Mouse (Mus musculus) duodenum, adult 2 months (tissue): ENCODE results near the gene Pms2. TPM values are rescaled to one million over a fixed set of nuclear protein-coding genes. Genes with fewer than 3 reads are reported as not detected.

Source experiments
- polyA plus RNA-seq: library from polyadenylated mRNA; depleted of rRNA; stranded (reverse); fragments of >200 nt; gene quantifications from 2 replicates; pipeline ENCODE4 v1.2.3, GENCODE M21; 2012; ENCODE audit warnings: low replicate concordance; rRNA removed

Gene Pms2
- 0.62 and 0.85 TPM in 2 replicates for polyA plus RNA-seq

GRCm38 (mm10) chr5:143909417-143910400 is at the start of gene Pms2, which contains the start of gene Aimp2:
TSS of gene Pms2 (plus strand) at chr5:143909964.
TSS of gene Aimp2 (minus strand) at chr5:143909847.

GRCm38 (mm10) chr5:143897635-143898330 is 12.0 kb upstream of the Pms2 start, which contains the start of gene Ankrd61:
TSS of gene Ankrd61 (minus strand) at chr5:143897685.

GRCm38 (mm10) chr5:143927875-143928274 is 18.1 kb downstream of the Pms2 start, which contains the start of gene Gm42421:
TSS of gene Gm42421 (plus strand) at chr5:143928175.

GRCm38 (mm10) chr5:143932831-143933230 is 23.1 kb downstream of the Pms2 start, which contains the start of gene Rsph10b:
TSS of gene Rsph10b (plus strand) at chr5:143933035.

Other genes with a start within 250 kb of the Pms2 start
- 4.4 and 5.0 TPM in 2 replicates for gene Usp42, start 177.7 kb upstream of the Pms2 start, polyA plus RNA-seq
- 14.8 and 31.2 TPM in 2 replicates for gene Eif2ak1, start 92.2 kb upstream of the Pms2 start, polyA plus RNA-seq
- gene Ankrd61, start 12.3 kb upstream of the Pms2 start, polyA plus RNA-seq: 0.11 TPM in 1 of 2 replicates, not detected in the other
- gene Aimp2, start 117 bp upstream of the Pms2 start, polyA plus RNA-seq: 47.8 and 60.5 TPM in 2 replicates
- gene Gm42421, start 18.2 kb downstream of the Pms2 start, polyA plus RNA-seq: not detected in 2 replicates
- gene Rsph10b, start 23.1 kb downstream of the Pms2 start, polyA plus RNA-seq: not detected in 2 replicates
- gene Ccz1, start 104.9 kb downstream of the Pms2 start, polyA plus RNA-seq: 3.2 and 4.4 TPM in 2 replicates
- gene Ocm, start 116.7 kb downstream of the Pms2 start, polyA plus RNA-seq: 0.43 and 3.4 TPM in 2 replicates
- gene Lmtk2, start 190.5 kb downstream of the Pms2 start, polyA plus RNA-seq: 18.1 and 18.5 TPM in 2 replicates